Mouse (Mus musculus): ENCODE measurements around the gene Map6d1.

Gene Map6d1

DNA sequence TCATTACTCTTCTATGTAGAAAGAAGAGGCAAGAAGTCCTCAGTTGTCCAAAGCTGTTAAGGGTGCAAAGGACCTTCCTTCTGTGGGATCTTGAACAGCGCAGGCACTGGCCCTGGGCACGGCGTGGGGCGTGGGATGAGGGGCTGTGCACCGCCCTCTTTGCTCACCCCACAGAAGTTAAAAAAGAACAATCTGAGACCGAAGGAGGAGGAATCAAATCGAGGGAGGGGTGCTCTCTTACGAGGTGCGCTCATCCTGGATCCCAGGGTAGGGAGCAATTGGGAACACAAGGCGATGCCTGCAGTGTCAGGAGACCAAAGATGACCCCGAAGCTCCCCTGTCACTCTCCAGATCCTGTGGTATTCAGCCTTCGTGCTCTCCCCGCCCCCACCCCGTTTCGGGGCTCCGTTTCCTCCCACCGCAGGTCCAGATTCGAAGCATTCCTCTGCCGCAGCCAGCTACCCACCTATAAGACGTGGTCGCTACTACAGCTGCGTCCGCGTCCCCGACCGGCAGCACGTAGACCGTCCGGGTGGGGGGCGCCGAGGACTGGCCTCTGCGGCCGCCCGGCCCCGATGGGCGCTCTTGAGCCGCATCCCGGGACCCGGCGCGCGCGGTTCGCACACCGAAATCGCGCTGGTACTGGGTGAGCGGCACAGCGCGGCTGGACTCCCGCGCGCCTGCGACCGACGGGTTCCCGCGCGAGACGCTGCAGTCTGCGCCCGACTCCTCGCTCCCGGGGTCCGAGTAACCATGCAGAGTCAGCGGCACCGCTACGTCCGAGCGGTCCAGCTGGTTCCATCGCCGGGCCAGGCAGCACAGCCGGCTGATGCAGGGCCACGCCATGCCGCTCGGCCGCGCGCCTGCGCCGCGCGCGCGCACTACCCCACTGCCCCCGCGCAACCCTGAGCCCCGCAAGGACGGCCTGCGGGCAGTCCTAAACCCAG, at the start of gene Map6d1:
Map6d1 (minus strand) TSS at position 891 of the 947 bp plus-strand sequence.
- no peak for DNase-seq (ENCODE audit: low spot score)

DNA sequence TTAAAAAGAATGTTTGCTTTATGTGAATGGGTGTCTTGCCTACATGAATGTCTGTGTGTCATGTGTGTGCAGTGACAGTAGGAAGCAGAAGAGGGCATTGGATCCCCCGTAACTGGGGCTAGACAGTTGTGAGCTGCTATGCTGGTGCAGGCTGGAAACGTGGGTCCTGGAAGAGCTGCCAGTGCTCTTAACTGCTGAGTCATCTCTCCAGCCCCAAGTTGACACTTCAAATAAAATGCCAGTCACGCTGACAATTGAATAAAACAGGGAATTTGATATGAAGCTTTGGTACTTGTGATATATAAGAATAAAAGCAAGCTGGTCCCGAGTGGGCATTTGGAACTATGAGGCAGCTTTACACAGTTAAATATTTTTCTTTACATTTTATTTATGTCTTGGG, 39.1 kb upstream of the Map6d1 start:
- DNase-seq (ENCODE audit: low spot score) = no peak

DNA sequence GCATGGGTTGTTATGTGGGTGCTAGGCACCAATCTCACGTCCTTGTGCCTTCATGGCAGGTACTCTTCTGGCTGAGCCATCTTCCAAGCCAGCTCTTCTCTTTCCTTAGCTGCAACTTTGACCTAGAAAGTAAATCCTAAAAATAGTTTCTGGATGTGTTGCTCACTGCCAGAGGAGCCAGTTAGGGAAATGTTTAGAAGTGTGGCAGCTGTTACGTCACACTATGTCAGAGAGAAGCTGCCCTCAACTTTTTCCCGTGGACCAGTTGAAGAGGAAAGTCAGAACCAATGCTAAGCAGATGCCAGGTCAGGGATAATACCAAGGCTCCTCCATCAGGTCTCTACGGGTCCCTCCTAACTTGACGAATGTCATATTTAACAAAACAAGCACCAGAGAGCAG, 38.2 kb upstream of the Map6d1 start:
- no peak for DNase-seq (ENCODE audit: low spot score)

DNA sequence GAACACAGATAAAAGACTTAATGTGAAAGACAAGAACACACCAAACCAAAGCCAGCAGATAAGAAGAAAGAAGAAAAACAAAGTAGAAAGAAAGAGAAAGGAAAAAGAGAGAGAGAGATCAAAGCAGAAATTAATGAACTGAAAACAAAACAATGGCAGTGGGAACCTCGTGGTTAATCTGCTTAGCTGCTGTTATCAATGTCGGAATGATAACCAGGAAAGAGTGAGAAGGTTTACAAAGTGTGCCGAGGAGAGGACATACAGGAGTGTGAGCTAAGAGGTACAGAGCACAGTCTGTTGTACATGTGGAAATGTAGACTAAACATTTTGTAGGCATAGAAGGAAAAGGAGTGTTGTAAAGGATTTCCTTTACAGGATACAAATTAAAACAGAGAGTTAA, 31.8 kb upstream of the Map6d1 start:
- no peak for DNase-seq (ENCODE audit: low spot score)

DNA sequence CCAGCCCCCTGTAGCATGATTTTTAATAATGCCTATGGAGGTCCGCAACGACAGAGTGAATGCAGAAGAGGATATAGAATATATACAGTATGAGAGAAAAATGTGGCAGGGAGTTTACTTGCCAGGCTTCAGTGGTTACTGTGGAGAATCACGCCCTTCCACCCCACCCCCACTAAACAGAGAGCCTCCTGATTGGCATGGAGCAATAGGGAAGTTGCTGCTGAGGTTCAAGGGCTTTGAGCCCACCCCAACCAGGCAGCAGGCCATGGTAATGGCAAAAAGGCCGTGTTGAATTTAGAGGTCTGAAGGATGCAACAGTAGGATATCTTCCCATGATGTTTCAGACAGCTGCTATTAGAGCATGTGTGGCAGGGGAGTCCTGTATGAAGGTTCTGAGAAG, 30.2 kb upstream of the Map6d1 start:
- no peak for DNase-seq (ENCODE audit: low spot score)

DNA sequence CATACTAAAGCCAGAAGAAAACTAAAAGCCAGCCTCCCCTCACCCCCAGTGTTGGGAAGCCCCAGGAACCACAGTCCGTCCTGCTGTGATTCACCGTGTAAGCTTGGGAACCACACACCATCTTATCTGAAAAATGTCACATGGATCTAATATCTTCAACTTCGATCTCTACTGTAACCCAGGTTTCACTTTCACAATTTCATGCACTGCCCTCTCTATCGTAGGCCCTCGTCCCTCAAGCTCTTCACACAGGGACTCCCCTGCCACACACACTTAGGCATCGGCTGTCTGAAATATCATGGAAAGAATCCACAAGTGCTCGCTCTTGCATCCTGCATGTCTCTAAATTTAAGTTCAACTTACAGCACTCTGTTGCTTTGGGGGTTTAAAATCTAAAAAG, 23.9 kb upstream of the Map6d1 start:
- DNase-seq (ENCODE audit: low spot score) = no peak

DNA sequence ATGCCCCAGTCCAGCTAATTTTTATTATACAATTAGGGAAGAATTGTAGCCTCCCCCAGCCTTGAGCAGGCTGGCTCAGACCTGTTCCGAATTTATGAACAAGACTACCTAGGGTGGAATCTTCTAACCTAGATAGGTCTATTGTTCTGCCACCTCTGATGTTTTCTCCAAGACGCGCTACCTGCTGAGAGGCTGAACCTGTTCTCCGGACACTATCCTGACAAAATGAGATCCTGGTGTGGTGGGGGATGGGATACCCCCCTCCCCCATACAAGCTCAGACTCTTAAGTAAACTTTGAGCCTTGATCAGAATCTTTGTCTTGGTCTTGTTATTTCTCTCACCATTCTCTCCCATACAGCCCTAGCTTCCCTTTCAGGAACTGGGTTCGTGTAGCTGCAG, 16.8 kb upstream of the Map6d1 start:
- DNase-seq (ENCODE audit: low spot score) = no peak

DNA sequence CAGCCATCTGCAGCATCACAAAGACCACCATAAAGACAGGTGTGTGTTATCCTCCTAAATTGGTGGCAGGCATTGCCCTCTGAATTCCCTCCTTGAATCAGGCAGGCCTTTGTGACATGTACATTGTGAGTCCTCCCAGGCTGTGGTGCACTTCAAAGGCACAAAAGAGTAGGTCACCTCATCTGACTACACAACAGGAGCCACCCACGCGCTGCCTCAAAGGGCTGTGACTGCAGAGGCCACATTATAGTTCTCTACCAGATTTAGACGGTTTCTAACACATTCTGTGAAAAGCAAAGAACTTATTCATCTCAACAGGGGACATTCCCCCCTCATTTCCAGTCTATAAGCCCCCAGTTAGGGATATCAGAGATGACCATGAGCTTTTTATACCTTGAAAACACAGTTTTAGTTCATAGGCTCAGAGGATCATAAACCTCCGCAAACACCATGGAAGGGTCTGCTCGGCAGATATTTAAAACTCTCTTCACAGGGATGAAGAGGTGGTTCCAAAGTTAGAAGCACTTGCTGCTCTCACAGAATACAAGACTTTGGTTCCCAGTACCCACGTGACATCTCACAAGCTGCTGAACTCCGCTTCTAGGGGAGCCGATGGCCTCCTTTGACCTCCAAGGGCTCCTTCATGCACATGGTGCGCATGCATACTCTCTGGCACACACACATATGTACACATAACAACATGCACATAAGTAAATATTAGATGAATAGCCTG, 7.5 kb upstream of the Map6d1 start:
- DNase-seq (ENCODE audit: low spot score) = no peak

DNA sequence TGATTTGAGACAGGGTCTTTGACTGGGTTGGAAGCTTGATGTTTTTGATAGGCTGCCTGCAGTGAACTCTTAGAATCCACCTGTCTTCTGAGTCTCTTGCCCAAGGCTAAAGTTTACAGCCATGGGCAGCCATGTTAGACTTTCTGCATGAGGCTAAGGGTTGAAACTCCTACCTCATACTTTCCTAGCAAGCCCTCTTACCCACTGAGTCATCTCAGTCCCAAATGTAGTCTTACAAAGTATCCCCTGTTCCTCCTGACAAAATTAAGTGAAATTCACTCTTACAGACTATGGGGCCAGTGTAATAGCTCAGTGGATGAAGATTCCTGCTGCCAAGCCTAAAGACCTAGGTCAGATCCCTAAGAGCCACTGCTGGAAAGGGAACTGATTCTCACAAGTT, 5.9 kb upstream of the Map6d1 start:
- DNase-seq (ENCODE audit: low spot score) = no peak

DNA sequence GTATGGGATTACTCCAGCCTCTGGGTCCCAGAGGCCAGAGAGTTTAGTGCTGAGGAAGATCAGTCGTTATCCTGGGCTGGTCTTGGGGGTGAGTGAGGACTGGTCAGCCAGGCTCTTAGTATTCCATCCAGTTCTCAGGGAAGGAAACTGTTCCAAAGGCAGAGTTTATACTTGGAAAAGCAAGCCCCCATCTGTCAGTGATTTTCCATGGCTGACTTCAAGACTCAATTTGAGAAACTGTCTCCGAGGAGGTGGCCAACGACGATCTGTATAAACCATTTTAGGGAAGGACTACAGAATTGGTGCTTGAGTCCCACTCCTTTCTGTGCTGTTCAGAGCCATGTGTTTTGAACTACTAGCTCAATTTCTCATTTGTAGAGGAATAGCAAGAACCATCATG, 2.5 kb downstream of the Map6d1 start:
- DNase-seq (ENCODE audit: low spot score) = no peak

DNA sequence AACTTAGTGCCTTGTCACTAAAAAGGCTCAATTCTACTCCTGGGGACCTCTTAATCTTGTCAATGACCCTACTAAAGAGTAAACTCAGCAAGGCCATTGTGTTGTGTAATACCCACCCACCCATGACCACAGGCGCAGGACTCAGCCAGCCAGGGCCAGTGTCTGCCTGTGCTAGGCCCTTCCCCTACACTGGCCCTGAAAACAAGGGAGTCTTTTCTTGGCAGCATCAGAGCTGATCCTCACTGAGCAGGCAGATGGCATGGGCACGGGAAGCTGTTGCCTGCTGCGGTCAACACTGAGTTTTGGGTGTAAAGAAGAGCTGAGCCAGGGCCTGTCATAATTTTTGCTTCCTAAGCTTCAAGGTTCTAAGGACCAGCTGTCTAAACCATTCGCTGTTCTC, 3.7 kb downstream of the Map6d1 start:
- DNase-seq (ENCODE audit: low spot score) = no peak

DNA sequence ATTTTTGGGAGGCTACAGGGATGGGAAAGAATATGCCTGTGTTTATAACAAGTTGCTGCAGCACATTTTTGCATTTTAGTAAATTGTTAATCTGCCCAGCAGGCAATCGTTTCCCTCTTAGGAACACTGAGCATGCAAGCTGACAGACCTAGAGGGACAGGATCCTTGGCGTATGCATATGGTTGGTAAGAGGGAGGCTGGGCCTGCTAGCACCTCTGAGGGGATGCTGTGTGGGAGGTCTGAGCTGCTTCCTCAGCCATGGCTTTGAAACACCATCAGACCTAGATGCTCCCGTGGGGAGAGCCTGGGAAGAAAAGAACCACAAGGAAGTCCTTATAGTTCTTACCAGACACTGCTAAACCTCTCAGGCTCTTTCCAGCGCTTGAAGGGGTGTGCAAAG, 6.8 kb downstream of the Map6d1 start:
- DNase-seq (ENCODE audit: low spot score) = no peak

DNA sequence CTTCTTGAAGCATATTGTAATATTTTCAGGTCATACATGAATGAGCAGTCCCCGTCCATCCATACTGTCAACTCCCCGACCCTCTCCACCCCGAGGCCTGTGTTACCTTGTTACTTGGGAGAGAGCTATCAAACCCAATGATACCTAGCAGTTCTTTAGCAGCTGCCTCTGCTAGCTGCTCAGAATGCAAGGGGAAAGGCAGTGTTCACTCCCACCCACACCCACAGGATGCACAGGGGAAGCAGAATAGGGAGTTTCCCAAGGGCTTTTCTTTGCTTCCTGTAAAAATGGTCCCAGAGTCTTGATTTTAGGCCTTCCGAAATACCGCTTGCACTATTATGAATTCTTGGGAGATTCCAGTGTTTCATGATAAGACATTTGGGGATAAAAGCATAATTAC, 13.0 kb downstream of the Map6d1 start:
- no peak for DNase-seq (ENCODE audit: low spot score)

DNA sequence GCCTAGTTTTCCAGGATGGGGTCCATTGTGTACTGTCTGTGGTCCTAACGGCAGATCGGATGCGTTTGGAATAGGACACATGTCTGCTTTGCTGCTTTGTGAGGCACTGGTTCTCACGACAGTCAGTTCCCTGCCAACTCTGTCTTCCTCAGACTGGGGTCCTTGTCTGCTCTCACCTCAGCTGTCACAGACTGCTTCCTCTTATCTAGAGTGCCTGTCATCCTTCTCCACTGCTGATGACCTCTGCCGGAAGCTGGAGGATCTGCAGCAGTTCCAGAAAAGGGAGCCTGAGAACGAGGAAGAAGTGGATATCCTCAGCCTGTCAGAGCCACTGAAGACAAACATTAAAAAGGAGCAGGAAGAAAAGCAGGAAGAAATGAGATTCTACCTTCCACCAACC, 13.7 kb downstream of the Map6d1 start:
- no peak for DNase-seq (ENCODE audit: low spot score)

DNA sequence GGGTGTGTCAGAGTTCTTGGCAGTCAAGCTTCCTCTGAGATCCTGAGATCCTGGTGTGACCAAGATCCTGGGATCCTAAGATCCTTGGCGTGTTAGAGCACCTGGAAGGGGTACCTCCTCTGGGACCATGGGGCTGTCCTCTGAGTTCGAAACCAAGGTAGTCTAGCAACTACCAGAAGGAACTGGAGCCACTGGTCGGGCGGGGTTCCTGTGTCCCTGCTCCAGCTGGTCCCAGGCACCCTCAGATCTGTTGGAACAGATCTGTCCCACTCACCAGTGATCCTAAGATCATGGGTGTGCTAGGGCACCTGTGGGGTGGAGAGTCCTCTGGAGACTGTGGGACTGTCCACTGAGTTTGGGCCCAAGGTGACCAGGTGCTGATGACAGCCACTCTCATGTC, 14.5 kb downstream of the Map6d1 start:
- no peak for DNase-seq (ENCODE audit: low spot score)

DNA sequence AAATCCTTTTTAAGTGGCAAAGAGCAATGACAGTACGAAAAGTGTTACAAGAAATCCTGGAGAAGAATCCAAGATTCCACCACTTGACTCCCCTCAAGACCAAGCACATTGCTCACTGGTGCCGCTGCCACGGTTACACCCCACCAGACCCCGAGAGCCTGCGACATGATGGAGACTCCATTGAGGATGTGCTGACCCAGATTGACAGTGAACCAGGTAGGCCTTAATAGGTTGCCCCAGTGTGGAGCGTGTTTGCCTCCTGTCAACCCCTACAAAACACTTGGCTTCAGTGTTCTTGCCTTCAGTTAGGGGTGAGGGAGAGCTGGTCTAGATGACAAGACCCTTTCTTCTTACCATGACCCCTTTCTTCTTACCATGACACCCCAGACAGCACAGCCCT, 18.4 kb downstream of the Map6d1 start:
- DNase-seq (ENCODE audit: low spot score) = no peak

DNA sequence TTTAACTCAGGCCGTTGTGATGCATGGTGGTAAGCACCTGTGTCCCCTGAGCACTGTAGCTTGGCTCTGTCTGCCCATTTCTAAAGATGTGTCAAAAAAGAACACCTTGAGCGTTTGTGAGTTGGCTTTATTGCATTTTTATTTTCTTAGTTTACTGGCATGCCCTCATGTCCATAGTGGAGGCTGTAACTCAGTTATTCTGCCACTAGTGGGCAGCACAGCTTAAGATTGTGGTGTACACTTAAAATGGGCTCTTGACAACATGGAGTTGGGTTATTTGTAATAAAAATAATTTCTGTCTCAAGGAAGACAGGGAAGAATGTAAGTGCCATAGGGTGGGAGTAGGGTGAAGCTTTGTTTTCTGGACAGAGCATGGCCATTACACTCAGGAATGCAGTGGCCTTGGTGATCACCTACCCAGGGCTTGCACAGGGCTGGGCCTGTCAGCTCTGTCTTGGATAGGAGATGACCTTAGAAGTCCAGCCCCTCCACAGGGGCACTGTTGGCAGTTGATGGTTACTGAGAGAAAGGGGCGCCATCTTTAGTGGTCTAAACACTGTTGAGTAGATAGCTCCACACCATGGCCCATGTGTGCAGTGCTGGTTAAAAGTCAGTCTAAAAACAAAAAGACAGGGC, 27.4 kb downstream of the Map6d1 start:
- DNase-seq (ENCODE audit: low spot score) = peak; percentile 56

DNA sequence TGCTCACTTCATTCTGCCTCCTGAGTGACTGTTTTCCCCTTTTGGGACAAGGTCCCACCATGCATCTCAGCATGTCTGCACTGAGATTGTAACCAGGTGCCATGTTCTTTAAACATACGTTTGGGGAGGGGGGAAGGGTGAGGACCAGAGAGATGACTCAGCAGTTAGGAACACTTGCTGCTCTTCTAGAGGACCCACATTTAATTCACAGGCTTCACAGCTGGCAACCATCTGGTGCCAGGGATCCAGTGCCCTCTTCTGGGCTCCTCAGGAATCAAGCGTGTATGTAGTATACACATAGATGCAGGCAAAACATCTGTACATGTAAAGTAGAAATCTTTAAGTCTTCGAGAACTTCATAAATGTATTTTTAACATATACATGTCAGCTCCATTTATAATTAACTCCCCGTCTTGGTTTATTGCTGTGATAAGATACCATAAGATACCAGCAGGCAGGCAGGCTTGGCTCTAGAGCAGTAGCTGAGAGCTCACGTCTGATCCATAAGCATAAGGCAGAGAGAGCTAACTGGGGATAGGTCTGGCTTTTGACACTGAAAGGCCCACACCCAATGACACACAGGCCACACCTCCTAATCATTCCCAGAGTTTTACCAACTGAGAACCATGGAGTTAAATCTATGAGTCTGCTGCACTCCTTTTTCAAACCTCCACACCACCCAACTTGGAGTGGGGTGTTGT, 41.5 kb downstream of the Map6d1 start:
- DNase-seq (ENCODE audit: low spot score) = no peak

DNA sequence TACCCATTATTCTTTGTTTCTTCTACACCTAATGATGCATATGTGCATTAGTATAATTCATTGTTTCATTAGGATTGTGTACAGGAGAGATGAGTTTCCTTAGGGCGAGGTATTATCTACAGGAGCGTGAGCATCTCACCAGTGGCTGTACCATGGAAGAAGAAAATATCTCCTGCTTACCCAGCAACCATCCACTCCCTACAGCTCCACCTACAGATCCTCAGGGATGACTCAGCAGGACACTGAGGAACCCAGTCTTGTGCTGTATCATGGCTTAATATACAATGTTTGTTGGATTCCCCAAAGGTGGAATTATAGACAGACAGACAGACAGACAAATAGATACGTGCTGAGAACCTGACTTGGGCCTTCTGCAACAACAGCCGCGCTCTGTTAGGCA, 44.2 kb downstream of the Map6d1 start:
- DNase-seq (ENCODE audit: low spot score) = no peak

DNA sequence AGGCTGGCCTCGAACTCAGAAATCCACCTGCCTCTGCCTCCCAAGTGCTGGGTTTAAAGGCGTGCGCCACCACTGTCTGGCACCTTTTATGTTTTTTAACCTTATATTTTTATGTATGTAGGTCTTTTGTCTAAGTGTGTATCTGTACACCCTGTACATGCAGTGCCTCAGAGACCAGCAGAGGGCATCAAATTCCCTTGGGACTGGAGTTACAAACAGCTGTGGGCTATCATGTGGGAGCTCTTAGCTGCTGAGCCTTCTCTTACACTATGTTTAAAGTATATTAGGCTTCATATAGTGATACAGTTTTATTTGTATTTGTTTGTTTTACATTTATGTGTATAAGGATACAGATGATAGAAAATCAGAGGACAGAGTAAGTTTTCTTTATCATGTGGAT, 45.6 kb downstream of the Map6d1 start:
- no peak for DNase-seq (ENCODE audit: low spot score)

DNA sequence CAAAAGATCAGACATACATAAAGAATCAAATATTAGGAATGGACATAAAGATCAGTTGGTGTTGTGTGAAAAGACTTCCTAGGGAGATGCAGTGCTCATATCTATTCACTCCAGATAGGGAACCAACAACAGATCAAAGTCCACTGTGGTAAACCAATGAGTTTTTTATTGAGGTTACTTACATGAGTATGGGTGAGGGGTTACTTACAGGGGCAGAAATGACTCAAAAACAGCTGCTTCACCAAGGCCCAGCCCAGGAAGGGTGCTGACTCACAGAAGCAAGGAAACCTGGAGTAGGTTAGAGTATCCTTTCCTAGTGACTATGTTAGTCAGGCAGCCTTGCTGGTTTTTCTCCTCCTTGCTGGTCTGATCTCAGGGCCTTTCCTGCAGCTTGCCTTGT, 49.1 kb downstream of the Map6d1 start:
- no peak for DNase-seq (ENCODE audit: low spot score)

DNA sequence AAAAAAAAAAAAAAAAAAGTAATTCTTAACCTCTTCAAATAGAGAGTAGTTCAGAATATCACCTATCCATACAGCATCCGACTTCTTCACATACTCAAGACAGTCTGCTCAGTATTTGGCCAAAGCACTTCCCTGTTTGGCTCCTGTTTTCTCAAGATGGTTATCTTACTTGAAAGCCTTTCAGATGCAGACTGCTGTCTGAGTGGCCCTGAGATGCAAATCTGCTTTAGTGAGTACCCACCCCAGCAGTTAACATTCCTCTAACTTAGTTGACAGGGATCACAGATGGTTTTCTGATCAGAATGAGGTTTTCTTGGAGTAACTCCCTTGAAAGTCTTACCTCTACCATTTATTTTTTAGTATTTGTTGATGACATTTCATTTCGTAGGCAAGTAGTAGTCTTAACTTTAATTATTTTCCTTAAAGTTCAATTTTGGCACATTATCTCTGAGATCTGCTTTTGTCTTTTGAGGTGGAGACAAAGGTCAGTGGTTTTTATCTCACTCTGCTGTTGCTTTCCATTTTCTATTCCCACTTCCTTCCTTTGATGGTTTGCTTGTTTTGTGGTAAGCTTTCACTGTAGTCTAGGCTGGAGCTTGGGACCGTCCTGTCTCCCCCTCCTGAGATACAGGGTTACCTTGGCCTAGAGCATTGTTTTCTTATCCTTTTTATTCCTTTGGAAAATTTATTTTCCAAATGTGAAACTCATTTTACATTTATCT, 49.8 kb downstream of the Map6d1 start:
- DNase-seq (ENCODE audit: low spot score) = no peak
